Mouse (Mus musculus): Measurements from ENCODE around the gene Elf2. TPM values are rescaled to one million over a fixed set of nuclear protein-coding genes. Genes with fewer than 3 reads are reported as not detected.
"Not testable (repeated sequence)": the region's sequence is repeated elsewhere in the genome, so short reads cannot be mapped to it uniquely, and the experiment has no call there.

The Elf2 gene
- total RNA-seq, 2 experiments from 2014 or later, result 64.6 to 116 TPM

DNA sequence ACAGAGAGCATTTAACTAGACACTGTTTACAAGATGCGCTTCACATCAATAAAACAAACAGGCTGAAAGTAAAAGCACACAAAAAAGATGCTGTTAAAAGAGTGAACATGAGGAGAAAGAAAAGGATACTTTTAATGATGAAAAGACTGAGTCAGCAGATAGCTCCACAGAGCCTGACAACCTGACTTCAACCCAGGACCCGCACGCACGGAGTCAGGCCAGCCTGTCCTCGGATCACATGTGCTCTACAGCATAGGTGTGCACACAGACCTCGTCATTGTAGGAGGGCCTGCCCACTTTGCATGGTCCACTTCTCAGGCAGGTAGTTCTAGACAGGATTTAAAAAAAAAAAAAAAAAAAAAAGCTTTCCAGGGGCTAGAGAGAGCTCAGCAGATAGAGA lies 6.5 kb downstream of the Elf2 start:
- ATAC-seq (replicated peaks; ENCODE audit: poor library complexity, severe bottlenecking), result no peak

DNA sequence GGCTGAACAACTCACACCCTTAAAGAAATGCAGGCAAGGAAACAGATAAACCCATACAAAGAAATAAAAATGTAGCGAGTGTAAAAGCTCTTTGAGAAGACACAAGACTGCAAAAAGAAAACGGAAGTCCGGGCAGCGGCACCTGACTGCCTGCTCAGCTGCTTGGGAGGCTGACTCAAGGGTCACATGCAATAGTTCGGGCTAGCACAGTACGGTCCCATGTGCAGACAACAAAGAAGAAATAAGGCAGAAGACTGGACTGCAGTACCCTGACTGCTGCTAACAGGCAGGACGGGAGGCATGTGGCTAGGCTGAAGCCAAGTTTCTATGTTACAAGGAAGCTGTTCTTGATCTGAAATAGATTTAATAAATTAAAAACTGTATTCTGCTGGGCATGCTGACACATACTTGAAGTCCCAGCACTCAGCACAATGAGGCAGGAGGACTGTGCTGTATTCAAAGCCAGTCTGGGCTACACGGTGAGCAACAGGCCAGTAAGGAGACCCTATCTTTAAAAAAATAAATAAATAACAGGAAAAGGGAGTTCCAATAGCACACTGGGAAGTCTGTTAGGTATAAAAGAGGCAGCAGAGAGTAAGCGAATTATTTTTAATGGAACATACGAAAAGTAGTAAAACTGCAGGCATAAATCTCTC lies 7.1 kb downstream of the Elf2 start:
- ATAC-seq (replicated peaks; ENCODE audit: poor library complexity, severe bottlenecking), result peak; percentile 92

DNA sequence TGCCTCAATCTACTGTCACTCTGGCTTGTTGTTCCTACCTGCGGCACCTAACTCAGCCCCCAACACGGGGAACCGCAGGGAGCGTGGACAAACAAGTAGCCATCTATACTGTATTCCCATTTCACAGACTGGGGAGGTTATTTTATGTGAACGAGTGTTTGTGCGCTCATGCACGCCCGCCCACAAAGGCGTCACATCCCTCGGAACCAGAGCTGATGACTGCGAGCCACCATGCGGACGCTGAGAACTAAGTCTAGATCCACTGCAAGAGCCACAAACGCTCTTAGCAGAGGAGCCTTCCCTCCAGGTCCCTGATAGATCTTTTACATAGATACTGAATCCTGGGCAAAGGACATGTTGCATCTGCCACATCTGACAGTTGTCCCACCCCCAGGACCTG lies 10.4 kb downstream of the Elf2 start:
- no peak for ATAC-seq (replicated peaks; ENCODE audit: poor library complexity, severe bottlenecking)

DNA sequence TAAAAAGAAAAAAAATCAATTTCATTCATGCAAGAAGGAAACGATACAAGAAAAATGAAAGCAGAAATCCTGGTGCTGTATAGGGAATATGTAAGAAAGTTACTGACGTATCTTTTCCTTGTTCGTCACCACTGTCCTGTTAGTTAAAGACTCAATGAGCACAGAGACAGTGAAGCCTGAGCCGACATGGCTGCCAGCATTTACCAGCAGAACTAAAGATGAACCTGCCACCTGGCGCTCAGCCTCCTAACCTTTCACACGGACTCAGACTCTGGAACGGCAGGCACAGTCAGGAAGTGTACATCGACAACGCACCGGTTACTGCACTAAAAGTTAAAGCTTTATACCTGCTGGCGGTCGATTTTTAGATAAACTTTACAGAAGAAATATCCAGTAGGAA lies 11.9 kb downstream of the Elf2 start:
- ATAC-seq (replicated peaks; ENCODE audit: poor library complexity, severe bottlenecking), result no peak

DNA sequence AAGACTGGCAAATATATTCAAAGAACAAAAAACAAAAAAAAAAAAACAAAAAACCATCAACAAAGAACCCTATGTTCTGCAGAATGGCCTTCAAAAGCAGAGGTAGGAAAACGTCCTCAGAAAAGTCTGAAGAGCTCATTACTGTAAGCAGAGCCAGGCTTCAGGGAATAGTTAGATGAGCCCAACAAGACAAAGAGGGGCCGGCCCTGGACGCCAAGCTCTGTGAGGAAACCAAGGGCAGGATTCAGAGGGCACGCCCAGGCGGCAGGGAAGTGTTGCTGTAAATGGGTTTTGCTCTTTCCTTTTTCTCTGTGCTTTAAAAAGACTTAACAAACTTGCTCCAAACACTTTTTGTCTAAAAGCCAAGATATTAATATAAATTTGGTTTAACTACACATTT lies 12.6 kb downstream of the Elf2 start:
- ATAC-seq (replicated peaks; ENCODE audit: poor library complexity, severe bottlenecking), result no peak

DNA sequence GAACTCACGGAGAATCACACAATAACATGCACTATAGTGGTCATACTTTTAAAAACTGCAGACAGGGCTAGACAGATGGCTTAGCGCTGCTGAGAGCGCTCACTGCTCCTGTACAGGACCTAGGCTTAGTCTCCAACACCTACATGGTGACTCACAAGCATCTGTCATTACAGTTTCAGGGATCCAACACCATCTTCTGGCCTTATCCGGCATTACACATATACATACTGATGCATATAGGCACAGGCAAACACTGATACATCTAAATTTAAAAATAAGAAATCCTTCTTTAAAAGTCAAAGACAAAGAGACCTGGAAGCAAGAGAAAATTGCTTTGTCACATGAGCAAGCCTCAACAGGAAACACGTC lies 13.1 kb downstream of the Elf2 start:
- ATAC-seq (replicated peaks; ENCODE audit: poor library complexity, severe bottlenecking), result peak; percentile 58

DNA sequence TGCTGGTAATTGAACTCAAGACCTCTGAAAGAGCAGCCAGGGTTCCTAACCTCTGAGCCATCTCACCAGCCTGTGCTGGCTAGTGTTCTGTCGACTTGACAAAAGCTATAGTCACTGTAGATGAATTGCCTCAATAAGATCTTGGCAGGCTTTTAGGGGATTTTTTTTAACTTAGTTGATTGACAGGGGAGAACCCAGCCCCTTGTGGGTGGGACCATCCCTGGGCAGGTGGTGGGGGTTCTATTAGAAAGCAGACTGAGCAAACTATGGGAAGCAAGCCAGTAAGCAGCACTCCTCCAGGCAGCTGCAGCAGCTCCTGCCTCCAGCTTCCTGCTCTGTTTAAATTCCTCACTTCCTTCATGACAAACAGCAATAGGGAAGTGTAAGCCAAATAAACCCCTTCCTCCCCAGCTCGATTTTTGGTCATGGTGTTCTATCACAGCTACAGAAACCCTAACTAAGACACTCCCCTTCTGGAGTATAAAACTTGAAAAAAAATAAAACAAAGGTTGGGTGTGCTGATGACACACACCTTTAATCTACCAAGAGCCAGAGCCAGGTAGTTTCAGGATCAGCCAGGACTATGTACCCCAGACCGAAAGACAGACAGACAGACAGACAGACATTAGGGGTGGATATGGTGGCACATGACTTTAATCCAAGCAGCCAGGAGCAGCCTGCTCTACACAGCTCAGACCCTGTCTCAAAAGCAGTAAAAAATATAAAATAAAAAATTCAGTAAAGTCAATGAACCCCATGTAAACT lies 13.6 kb downstream of the Elf2 start:
- ATAC-seq (replicated peaks; ENCODE audit: poor library complexity, severe bottlenecking), result peak; percentile 87

DNA sequence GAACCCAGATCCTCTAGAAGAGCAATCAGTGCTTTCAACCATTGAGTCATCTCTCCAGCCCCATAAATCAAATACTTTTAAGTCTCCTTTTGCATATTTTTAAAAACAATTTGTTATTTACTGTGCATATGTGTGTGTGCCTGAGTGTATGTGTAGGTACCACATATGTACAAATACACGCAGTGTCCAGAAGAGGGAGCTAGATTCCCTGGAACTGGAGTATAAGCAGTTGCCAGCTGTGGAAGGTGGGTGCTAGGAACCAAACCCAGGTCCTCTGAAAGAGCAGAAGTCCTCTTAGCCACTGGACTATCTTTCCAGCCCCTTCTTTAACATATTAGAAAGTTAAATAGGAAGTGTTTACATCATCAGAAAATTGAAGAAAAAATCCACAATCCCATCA lies 15.0 kb downstream of the Elf2 start:
- ATAC-seq (replicated peaks; ENCODE audit: poor library complexity, severe bottlenecking), result no peak

DNA sequence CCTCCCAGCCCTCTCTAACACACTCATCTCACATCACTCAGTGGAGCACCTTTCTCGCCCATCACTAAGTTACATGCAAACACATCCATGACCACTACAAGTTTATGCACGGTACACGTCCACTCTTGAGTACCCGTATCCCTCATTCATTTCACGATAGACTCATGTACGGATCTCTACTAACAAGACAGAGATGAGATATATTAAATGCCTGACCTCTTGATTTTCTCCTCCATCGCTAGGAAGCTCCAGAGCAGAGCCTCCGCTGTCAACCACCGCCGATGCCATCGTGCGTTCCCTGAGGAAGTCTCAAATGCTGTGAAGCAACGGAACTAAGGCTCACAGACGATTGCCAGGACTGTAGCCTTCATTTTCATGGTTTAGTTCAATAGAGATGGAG lies 17.5 kb downstream of the Elf2 start:
- ATAC-seq (replicated peaks; ENCODE audit: poor library complexity, severe bottlenecking), result no peak

DNA sequence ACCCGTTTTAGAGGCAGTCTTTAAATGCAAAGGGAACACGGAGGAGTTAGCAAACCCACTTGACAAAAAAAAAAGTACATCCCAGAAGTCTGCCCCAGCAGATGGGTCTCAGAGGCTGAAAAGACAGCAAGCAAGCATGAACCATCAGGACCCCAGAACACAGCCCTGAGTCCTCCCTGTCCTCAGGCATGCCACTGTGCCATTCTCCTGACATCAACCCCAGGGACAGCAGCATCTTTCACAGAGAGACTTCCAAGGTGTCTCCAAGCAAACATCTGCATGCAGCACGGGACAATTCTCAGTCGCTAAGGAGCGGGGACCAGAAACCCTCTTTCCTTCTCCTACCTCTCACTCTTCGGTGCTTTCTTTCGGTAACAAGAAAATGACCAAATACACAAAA lies 18.1 kb downstream of the Elf2 start:
- ATAC-seq (replicated peaks; ENCODE audit: poor library complexity, severe bottlenecking), result no peak

DNA sequence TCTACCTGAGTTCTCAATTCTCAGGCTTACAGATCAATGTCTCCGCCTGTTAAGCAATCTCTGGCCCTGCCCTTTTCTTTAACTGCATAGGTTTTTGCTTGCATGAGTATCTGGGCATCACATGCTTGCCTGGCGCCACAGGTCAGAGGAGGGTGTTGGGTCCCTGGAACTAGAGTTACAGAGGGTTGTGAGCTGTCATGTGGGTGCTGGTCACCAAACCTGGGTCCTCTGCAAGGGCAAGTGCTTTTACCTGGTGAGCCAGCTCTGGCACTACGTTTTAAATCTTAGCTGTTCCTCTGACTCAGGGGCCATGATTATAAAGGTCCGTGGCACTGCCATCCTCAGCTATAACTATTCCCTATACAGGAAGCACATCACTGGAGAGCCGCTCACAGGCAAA lies 19.3 kb downstream of the Elf2 start:
- ATAC-seq (replicated peaks; ENCODE audit: poor library complexity, severe bottlenecking), result no peak

DNA sequence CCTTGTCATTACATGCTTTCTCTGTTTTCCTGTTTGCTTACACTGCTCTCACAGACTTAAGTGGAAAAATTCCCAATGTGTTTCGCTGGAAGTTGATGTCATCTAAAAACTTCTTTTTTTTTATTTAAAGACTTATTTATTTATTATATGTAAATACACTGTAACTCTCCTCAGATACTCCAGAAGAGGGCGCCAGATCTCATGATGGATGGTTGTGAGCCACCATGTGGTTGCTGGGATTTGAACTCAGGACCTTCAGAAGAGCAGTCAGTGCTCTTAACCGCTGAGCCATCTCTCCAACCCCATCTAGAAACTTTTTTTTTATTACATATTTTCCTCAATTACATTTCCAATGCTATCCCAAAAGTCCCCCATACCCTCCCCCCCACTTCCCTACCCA lies 22.4 kb downstream of the Elf2 start:
- ATAC-seq (replicated peaks; ENCODE audit: poor library complexity, severe bottlenecking), result not testable (repeated sequence)

DNA sequence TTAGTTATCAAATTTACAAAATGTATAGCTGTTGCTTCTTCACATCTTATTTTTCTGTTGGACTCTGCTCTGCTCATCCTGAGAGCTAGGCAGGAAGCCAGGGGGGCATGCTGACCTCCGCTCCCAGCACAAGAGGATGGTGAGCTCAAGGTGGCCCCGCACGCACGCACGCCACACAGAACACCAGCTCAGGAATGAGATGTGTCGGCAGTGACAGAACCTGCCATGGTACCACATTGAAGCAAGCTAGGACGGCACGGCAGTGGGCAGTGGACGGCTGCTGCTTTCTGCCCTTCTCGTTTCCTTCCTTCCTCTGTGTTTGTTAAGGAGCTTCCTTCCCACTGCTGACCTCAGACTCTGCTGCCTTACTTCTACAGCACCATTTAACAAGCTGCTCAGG lies 23.6 kb downstream of the Elf2 start:
- no peak for ATAC-seq (replicated peaks; ENCODE audit: poor library complexity, severe bottlenecking)

DNA sequence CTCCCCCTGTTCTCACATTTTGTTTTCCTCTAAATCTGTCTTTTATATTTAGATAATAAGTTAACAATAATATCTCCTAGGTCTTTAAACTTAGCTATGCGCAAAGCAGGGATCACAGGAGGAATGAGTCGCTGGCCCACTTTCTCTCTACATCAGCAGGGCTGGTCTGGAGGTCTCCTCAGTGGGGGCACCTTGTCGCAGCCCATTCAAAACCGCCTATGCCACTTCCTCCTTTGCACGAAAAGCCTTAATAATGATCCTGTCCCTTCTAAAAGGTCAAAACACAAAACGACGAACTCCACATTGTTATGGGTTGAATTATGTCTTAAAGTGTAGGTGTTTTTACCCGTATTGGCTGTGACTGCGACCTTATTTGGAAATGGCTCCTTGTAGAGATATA lies 28.8 kb downstream of the Elf2 start:
- peak; percentile 69 for ATAC-seq (replicated peaks; ENCODE audit: poor library complexity, severe bottlenecking)

DNA sequence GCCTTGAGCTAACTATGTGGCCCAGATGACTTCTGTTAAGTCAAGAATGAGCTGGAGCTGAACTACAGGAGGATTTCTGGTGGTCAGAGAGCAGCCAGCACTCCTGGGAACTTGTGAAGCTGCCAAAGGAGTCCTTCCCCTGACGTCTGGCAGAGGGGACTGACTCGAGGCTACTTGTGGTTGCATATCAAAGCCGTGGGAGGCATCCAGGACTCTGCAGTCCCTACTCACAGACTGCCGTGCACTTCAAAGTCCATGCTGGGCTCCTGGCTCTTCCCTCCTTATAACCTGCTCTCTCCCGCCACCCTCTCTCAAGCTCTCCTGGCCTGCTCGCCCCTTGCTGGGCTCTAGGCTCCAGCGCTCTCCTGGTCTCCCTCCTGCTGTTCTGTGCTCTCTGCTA lies 30.4 kb downstream of the Elf2 start:
- ATAC-seq (replicated peaks; ENCODE audit: poor library complexity, severe bottlenecking), result no peak

DNA sequence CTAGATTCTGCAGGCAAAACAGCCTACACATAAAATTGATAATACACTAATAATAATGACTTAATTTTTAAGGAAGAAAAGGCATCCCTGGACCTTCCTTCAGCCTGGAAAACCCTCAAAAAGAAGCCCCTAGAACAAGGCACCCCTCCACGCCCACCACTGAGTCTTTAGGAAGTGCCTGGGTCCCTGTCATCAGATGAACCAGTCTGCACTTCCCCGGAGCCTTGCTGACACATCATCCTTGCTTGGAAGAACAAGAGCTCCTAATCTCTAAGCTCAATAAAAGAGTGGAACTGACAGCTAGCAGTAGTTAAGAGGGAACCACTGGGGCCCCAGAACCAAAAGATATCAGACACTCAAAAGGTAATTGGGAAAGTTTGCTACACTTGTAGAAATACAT lies 33.8 kb downstream of the Elf2 start:
- ATAC-seq (replicated peaks; ENCODE audit: poor library complexity, severe bottlenecking), result no peak

DNA sequence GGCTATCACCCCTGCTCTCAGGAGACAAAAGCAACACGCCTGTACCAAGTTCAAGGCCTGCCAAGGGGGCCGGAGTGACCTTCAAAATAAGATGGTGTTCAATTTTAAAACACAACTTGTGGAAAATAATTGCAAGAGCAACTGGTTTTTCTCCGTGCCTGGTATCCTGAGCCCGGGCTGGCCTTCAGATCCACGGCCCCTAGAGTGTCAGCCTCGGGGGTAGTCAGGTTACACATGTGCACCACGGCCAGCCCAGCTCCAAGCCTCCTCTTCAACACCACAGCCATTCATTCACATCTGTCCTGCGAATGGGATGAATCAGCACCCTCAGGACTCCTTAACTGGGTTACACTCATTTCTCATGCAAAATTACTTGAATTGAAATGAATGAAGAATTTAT lies 34.5 kb downstream of the Elf2 start:
- ATAC-seq (replicated peaks; ENCODE audit: poor library complexity, severe bottlenecking), result no peak

DNA sequence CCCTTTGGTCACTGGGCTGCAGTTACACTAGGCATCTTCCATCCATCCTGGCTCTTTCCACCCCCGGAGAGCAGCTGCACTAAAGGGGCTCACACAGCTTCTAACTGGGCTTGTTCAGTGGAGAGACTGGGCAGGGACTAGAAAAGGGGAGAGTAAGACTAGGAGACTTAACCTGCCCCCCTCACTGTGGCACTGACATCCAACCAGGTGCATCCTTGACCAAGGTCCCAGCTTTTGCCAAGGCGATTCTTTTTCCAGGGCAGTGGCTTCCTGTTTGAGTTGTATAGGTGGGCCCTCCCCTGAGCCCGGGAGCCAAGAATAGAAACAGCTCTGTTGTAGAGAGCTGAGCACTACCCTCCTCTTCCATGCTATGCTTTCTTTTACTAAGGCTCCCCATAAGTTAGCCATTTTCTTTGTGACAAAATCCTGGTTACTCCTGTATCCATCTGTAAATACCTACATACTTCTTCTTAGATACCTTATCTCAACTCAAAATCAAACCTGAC lies 37.4 kb downstream of the Elf2 start:
- ATAC-seq (replicated peaks; ENCODE audit: poor library complexity, severe bottlenecking), result no peak

DNA sequence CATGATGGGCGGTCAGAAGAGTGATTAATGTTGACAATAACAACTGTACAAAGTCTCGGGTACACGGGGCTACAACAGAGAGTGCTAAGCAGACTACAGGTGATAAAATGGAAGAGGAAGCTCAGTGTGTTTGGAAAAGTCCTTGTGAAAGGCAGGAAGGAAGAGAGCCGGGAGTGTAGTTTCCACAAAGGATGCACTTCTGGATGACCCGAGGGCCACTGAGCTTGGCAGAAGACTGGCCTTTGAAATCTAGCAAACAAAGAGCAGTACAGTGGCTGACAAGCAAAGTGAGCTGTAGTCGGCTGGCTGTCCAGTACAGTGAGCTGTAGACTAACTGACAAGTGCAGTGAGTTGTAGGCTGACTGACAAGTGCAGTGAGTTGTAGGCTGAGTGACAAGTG lies 38.9 kb downstream of the Elf2 start:
- ATAC-seq (replicated peaks; ENCODE audit: poor library complexity, severe bottlenecking), result no peak

DNA sequence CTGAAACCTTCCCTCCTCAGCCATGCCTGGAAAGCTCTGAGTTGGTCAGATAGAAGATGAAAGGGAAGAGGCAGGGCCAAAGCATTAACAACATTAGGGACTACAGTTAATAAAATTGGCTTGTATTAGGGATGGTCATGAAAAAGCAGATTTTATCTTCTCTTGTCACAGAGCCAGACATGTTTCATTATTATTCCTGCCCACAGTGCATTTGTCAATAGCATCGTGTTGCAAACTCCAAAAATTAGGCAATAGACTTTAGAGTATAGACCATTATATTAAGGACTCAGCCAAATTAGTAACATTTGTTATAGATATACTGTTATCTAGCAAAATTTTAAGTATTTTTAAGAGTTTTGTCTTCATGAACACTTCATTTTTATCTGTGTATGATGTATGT lies 43.7 kb downstream of the Elf2 start:
- peak; percentile 78 for ATAC-seq (replicated peaks; ENCODE audit: poor library complexity, severe bottlenecking)

DNA sequence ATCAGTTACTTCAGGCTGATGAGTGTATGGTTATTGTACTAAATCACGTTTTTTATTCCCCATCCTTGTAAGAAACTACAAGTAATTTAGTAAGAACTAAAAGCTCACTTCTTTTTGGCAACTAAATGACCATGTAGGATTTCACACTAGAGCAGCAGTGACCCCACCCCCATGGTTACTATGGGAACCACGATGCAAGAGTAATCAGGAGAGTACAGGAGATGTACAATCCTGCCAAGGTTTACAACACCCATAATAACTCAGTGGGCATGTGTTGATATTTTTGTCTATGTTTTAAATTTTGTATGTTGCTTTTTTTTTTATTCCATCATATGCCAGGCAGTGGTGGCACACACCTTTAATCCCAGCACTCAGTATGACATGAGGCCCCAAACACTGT lies 45.2 kb downstream of the Elf2 start:
- no peak for ATAC-seq (replicated peaks; ENCODE audit: poor library complexity, severe bottlenecking)

DNA sequence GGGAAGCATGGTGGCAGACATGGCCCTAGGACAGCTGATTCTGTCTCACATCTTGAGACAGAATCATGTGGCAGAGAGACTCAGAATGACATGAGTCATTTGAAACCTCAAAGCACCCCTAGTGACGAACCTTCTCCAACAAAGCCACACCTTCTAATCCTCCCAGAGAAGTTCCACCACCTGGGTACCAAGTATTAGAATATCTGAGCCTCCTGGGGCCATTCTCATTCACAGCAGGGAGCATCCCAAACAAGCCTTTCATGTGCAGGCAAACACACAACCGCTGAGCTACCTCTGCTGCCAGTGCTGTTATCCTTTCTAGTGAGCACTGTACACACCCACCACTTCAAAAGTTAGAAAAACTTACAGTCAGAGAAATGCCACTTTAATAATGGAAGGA lies 46.2 kb downstream of the Elf2 start:
- no peak for ATAC-seq (replicated peaks; ENCODE audit: poor library complexity, severe bottlenecking)
